Mouse (Mus musculus) A20 (cell line): ENCODE measurements around the gene Cer1.
A peak's percentile ranks its signal among the peaks of the same experiment; 100 is the strongest.

Source experiments
- DNase-seq: peaks from one replicate; pipeline ENCODE4 v3.0.0-alpha.2; 2011; ENCODE audit warnings: low read depth, low spot score

Cer1 gene

DNA sequence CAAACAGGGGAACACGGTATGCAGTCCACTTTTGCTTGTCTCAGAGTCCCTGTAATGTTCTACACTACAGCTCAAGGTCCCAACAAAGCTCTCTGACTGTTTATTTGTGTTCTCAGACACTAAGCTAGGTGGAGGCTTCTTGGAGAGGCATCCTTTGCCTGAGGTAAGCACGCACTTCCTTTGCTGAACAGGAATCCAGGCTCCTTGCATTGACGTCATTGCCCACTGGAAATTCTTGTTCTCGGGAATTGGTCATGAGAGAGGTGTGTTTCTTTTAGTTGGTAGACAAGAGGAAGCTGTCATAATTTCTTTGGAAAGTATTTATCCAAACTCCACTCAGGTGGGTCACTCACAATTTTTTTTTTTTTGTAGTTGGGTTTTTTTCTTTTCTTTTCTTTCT is 9.4 kb downstream of the Cer1 start:
- no peak for DNase-seq

DNA sequence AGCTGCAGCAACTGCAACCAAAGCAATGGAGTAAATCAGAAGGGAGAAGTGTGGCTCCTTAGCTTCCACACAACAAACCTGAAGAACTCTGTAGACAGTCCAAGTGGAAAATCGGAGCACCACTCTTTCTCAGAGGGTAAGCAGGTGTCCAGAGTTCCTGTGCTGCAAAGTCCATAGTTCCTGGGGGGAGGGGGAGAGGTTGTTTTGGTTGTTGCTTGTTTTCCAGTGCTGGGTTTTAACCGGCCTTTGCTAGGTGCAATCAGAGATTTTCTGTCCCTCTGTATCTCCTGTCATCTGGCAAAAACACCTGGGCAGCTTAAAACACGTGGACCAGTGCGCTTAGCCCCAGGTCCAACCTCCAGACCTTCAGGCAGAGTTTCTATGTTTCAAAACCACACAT is 10.2 kb downstream of the Cer1 start:
- no peak for DNase-seq

- no peak for DNase-seq
Observed at GRCm38 (mm10) chr4:82872548-82872947, 12.4 kb downstream of the Cer1 start.

GRCm38 (mm10) chr4:82872121-82872520 is 12.8 kb downstream of the Cer1 start:
- DNase-seq: no peak

- no peak for DNase-seq
Observed at GRCm38 (mm10) chr4:82870931-82871330, 14.0 kb downstream of the Cer1 start.

DNA sequence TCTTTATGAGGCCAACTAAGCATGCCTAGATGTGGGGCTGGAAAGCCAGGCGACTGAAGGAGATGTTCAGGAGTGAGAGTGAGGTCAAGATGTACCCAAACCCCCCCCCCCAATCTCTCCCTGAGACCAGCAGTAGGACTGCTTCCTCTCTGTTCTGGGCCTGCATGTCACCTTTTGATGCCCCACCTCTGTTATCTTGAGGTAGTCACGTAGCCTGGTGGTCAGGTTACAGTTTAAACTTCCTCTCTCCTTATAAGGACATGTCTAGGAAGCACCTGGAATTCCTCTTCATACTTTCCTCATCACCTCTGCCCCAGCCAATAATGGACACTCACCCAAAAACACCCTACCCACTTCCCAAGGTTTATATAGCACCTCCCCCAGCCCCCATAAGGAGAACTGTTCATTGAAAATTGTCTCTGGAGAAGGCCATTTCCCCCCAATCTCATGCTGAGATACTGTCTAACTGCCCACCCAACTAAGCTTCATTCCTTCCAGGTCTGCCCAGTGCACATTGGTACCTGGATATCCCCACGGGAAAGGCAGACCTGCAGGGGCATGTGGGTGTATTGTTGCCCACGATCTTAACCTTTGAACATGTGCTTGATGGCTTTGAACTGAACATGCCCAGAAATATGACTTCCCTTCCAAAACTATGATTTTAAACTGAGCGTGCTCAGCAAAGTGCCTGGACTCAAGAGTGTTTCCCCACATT is 17.1 kb downstream of the Cer1 start:
- no peak for DNase-seq

DNA sequence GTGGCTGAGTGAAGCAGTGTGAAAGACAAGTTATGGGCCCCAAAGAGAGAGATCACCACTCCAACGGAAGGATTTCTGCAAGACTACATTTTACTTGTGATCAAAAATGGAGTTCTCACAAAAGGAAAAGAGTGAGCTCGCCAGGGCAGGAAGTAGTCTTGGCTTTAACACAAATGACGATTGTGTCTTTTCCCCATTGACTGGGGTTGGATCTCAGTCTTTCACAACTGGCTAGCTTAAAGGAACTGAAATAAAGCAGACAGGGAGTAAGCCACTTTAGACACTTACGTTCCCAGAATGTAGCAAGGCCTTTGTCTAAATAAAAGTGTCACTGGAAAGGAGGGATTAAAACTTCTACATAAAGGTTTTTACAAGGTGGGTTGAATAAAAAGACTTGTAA is 17.8 kb downstream of the Cer1 start:
- DNase-seq: no peak

- no peak for DNase-seq
Observed at GRCm38 (mm10) chr4:82864974-82865699, 19.8 kb downstream of the Cer1 start.

- DNase-seq: no peak
Observed at GRCm38 (mm10) chr4:82863316-82863715, 21.6 kb downstream of the Cer1 start.

DNA sequence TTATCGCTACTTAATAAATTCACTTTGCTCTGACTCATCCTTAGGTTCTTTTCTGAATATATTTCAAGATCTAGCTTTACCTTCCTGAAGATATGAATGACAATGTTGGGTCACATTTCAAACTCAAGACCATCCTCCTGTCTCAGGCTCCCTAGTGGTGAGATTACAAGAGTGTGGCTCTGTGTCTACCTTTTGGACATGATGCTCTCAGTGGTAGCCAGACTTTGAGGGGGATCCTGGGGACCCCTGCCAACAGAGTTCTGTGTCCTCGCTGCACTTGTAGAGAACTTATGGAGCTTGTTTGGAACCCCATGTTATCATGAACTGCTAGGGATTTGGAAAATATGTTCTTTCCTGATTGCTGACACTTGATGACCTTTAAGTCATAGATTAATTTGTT is 23.5 kb downstream of the Cer1 start:
- DNase-seq: no peak

DNA sequence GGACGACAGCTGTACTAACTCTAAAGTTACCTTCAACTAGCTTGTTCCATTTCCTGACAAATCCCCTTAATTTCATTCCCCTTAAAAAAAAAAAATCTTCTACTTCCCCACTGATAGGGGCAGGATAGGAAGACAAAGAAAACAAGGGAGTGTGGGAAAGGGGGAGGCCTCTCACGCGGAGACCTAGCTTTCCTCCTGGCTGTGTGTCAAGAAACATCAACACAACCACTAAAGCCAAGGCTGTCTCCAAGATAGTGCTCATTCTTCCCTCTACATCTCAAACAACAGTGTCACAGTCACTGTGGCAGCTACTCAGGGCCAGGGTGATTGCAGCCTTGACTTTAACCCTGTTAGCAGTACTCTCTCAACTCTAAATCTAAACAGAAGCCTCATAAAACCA is 24.4 kb downstream of the Cer1 start:
- DNase-seq: no peak

GRCm38 (mm10) chr4:82859131-82860125 is 25.5 kb downstream of the Cer1 start, which contains the start of gene Zdhhc21:
Gene Zdhhc21 (minus strand): TSS chr4:82859958.
- peak; percentile 83 for DNase-seq

DNA sequence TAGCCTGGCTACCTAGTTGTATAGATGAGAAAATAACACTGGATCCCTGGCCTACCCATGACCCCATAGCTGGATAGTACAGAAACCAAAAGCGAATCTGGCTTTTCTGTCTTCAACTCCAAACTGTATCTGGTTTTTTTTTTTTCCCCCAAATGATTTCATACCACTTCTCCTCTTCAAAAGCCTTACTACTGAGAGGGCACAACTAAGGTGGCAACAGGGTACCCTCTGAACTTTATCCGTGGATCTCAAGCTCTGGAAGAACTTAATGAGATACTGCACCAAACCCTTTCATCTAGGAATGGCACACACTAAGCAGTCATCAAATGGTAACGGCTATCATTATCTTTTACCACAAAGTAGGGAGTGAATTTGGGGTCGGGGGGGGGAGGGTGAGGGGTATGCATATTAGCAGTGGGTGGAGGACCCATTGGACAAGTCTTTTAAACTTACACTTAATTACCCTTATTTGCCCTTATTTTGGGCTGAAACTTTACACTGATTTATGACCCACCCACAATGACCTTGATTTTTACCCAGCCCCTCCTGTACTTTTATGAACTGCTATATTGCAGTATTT is 26.4 kb downstream of the Cer1 start:
- peak; percentile 64 for DNase-seq

DNA sequence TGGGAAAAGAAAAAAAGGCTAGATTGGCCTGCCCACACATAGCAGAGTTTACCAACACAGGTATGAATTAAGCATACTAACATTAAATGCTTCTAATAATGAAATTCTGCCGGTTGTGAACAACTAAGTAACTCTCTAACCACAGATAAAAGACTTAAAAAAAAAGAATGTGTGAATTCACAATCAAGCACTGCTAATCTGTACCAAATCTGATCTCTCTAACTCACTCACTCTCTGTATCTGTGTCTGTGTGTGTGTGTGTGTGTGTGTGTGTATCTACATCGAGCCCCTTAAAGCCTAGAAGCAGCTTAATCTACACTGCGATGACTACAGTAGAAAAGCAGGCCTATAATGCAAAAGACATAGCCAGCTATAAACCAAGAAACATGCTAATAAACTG is 28.0 kb downstream of the Cer1 start:
- DNase-seq: peak; percentile 22

DNA sequence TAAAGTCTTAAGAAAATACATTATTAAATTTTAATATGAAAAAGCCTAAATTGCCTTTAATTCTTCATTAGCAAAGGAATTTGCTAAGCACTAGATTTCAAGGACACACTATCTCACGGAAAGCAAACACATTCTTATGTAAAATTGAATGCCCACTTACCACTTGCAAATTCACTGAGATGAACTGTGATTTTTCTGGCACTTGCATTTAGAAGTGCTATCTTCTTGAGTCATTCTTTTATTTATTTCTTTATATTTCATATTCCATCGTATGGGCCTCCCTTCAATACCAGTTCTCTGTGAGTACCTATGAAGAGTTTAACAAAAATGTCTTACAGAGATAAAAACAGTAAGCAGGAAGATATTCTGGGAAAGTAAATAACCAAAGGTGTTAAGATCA is 31.1 kb downstream of the Cer1 start:
- DNase-seq: no peak

DNA sequence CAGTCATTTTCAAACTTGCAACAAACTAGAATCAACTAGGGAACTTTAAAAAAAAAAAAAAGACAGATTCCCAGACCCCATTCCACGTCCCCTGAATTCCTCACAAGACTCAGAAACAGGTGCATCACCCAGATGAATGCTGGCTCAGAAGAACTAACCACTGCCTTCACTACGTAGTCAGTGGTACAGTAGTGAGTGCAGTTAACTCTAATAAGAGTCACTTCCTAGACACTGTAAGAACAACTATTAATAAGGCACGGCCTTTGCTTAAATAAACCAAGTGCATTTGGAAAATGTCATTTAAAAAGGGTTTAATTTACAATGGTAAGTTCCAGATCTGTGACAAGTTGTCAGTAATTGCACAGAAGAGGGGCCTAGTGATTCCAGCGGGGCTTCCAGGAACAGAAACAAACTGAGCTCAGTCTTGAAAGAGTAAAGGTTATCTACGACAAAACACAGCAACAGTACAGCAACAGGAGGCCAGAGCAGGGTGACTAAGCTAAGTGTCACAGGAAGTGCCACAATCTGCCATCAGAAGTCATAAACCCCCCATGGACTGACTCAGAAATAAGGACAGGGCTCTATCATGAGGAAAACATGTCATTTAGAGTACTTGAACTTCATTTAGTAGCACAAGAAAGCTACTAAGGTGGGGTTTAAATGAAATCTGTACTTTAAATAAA is 36.3 kb downstream of the Cer1 start:
- no peak for DNase-seq

GRCm38 (mm10) chr4:82837526-82838240 is 47.3 kb downstream of the Cer1 start:
- DNase-seq: peak; percentile 31
